ENCODE assay signal across 10 mouse cellular contexts in genomic region chr3:139397077-139397865, GRCm38 (mm10).
A peak's percentile ranks its signal among the peaks of the same experiment; 100 is the strongest.
DNase-seq lines count a peak whose midpoint lies in the region.
"Had no signal": no experiment of that assay in that cellular context is flagged by ENCODE, and none has a peak within 500 bp of the region (broad histone marks: within the 10 kb centered on the region; RNA-seq: fewer than 3 reads in every experiment).

No protein-coding gene starts in this region.

- DNase-seq in embryo, embryonic 11 days = peak; percentile 17
- DNase-seq in embryo, embryonic 9.5 days (ENCODE audit: extremely low spot score) = no peak
- peak; percentile 27 for DNase-seq in kidney, postnatal 14 days
- DNase-seq in kidney, postnatal 25 days = no peak
- DNase-seq in right cerebral cortex, adult 18-20 months = peak; percentile 44
- DNase-seq in right cerebral cortex, postnatal 14 days = no peak
- DNase-seq in telencephalon, adult 2 months (ENCODE audit: low read depth, low spot score) = peak; percentile 9
- DNase-seq in thymus, postnatal 0 days (ENCODE audit: low spot score) = no peak
- DNase-seq: cerebellum, adult 11-12 months; gastrocnemius, postnatal 10 days had no signal

Comparison
In these comparisons a context has a peak if more than half of its experiments do, and no peak if none do; other contexts are left out.
1. DNase-seq: peak in embryo, embryonic 11 days (single experiment), kidney, postnatal 14 days (single experiment), right cerebral cortex, adult 18-20 months (single experiment) and telencephalon, adult 2 months (single experiment); none in embryo, embryonic 9.5 days (single experiment), kidney, postnatal 25 days (0 of 2), right cerebral cortex, postnatal 14 days (single experiment) and thymus, postnatal 0 days (single experiment).